Mouse (Mus musculus) cerebellum, adult 2 months (tissue): ENCODE data around the gene Lin28a.

ENCODE experiments used
- CTCF ChIP-seq: fragments of 200-500 bp; IDR thresholded peaks from 2 replicates; pipeline ENCODE4 v1.5.1; 2011; ENCODE audit warnings: low read depth, mild to moderate bottlenecking, control low read depth, low read length, moderate library complexity, borderline replicate concordance; ENCODE audit not compliant: insufficient read depth
- POLR2A ChIP-seq: fragments of 200-500 bp; IDR thresholded peaks from 2 replicates; pipeline ENCODE4 v1.6.1; 2011; ENCODE audit warnings: low read length, control low read depth, borderline replicate concordance; ENCODE audit not compliant: insufficient read depth

- no peak for TF ChIP-seq POLR2A
- TF ChIP-seq CTCF = no peak
Measured at GRCm38 (mm10) chr4:133956358-133956757, 62.3 kb downstream of the Lin28a start.
